Mouse (Mus musculus) natural killer cell, adult 2 months (primary cell): ENCODE data around the gene Nqo1.

Experiments used
- DNase-seq, 2 experiments: peaks; one replicate each; pipeline ENCODE4 v3.0.0; 2022; ENCODE audit warnings: low spot score in 2 of 2

Gene Nqo1

DNA sequence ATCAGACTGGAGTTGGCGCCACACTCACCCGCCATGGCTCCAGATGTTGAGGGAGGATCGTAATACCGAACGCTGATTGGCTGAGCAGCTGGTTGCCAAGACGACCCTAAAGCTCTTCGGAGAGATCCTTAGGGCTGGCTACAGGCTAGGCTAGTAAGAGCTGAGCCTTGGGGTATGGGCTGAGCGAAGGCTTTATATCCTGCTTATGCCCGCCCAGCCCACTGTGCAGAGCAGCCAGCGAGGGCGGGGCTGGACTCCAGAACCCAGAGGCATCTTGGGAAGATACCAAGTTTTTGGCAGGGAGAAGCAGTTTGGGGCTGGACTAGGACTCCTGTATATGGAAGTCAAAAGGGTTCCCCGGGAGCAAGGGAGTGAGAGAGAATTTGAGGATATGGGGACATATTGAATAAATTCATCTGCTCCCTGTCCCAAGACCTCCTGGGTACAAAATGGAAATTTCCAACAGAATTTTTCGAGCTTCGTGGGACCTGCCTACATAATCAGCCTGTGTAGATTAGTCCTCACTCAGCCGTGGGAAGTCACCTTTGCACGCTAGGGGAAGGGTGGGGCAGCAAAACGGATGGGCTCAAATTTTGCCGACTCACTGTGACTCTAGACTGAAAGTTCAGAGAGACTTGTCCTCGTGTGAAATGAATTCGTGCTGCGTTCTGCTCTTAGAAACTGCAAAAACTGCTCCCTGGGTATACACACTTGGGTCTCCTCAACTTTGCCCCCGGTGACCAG lies at the start of gene Nqo1:
Gene Nqo1 (minus strand): TSS at position 169 of the 744 bp plus-strand sequence.
- peak; percentile 20 to 21 for DNase-seq

DNA sequence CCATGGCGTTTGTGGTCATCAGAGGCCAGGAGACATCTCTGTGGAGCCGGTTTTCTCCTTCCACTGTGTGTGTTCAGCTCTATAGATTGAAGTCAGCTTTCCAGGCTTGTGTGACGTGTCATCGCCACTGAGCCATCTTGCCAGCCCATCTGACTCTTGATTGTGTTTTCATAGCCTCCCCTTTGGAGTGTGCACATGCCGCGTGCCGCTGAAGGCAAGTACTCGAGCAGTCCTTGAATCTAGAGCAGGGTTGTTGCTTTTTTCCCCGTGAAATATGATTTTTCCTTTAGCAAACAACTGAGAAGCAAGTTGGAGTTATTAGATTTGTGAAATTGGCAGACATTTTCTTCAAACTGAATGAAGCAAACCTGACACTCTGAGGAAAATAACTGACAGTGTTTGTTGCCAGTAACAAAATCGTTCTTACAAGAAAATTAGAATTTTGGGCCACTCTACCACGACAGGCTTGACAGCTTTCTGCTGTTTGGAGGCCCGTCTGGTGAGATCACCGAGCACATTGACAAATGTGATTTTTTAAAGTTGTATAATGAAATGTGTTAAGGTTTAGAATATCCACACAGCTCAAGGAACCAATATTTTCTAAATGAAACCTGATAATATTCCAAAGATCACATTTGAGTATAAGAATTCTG lies 48.5 kb upstream of the Nqo1 start:
- no peak for DNase-seq

DNA sequence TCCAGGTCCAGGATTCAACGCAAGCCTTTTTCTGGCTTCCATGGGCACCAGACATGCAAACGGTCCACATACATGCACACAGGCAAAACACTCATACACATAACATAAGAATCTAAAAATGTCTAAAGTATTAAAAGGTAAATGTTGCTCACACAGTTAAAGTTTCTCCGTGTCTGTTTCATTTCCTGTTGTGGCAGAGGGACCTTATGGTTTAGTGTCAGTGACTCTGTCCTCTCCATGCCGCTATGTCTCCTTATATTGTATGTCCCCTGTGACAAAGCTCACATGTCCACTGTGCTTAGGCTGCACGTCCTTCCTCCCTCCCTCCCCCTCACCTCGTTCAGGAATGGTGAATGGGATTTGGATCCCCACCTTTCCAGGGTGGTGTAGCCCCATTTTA lies 46.6 kb upstream of the Nqo1 start:
- DNase-seq = peak in 1 of 2 experiments; percentile 8

DNA sequence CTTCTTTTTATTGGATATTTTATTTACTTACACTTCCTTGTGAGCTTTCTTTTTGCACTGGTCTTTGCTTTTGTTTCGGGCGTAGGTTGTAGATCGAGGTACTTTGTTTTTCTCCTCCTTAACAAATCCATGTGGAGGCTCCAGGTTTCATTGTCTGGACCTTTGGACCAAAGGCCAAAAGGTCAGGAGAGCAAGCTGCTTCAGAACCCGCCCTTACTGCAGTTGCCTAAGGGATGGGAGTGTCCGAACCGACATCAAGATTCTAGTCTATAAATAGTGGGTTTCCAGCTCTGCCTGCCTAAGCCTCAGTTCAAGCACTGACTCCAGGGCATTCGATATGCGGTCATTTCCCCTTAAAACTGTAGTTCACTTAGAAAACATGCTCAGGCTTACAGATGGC lies 46.1 kb upstream of the Nqo1 start:
- DNase-seq = no peak

DNA sequence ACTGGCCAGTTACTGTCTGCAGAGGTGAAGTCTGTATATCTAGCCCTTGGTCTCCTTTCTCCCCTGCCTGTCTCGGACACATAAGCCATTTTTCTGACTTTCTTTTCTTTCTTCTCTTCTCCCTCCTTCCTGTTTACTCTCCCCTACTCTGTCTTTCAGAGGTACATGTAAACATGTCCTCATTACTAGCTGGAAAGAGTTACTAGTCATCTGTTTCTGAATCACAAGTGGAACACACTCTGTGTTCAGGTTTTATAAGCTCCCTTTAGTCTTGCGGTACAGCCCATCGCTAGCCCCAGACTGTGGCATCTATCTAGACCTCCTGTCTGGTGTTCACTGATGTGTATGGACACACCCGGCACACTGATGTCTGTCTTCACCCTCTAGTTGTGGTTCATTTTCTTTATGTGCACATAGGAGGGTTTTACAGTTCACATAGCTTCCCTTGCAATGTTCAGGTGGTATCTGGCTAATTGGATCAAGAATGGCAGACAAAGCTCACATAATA lies 45.4 kb upstream of the Nqo1 start:
- DNase-seq = no peak

DNA sequence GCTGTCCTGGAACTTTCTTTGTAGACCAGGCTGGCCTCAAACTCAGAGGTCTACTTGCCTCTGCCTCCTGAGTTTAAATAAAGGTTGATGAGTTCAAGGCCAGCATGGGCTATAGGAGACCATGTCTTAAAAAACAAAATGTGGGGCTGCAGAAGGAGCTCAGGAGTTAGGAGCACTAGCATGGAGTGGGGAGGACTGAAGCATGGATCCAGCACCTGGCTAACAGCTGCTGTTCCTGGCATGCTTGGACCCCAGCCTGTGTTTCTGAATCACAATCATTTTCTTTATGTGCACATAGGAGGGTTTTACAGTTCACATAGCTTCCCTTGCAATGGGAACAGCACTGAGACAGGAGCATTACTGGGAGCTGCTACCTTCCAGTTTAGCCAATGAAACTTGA lies 44.7 kb upstream of the Nqo1 start:
- DNase-seq = no peak

DNA sequence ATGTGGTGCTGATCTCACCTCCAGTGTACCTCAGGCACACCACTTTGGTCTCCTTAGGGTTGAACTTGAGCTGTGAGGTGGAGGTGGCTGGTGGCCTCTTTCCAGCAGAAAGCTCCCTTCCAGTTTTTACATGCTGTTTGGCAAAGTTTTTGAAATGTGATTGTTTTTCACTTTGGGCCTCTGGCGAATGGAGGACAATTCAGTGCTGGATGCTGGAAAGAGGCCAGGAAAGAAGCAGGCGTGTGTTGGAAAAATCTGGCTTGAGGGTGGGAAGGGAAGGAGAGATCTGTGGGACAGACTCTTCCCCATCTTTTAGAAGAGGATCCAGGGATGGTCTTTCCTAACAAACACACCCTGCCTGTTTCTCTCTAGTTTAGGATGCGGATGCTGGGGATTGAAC lies 41.6 kb upstream of the Nqo1 start:
- no peak for DNase-seq

DNA sequence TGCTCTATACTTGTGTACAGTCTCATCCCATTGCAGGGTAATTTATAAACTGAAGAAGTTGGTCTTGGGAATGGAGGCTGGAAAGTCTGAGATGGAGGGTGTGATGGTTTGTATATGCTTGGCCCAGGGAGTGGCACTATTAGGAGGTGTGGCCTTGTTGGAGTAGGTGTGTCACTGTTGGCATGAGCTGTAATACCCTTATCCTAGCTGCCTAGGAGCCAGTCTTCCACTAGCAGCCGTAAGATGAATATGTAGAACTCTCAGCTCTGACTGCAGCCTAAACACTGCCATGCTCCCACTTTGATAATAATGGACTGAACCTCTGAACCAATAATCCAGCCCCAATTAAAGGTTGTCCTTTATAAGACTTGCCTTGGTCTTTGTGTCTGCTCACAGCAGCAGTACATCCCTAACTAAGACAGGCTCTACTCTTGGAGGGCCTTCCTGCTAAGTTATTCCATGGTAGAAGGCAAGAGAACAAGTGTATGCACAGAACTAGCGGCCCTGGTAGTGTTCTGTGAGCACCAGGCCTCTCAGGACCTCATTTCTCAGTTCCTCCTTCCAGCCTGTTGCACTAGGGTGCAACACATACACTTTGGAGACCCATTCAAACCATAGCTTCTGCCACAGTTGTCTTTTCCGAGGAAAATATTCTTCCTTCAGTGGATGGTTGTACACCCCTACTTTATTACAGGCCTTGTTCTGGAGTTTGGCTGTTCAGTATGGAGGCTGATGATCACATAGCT lies 37.0 kb upstream of the Nqo1 start:
- DNase-seq = no peak

DNA sequence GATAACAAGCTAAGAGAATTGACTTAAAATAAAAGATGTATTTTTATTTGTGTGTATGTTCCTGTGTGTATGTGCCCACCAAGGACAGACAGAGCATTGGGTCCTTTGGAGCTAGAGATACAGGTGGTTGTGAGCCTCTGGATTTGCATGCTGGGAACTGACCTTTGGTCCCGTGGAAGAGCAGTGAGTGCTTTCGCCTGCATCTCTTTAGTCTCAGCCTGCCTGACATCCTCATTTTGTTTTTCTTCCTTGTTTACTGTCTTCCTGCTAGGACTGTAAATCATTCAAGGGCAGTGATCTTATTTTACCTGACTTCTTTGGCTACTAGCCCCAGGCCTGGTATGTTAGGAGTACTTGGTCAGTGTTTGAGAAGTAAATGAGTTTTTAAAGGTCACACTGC lies 34.7 kb upstream of the Nqo1 start:
- DNase-seq = no peak

DNA sequence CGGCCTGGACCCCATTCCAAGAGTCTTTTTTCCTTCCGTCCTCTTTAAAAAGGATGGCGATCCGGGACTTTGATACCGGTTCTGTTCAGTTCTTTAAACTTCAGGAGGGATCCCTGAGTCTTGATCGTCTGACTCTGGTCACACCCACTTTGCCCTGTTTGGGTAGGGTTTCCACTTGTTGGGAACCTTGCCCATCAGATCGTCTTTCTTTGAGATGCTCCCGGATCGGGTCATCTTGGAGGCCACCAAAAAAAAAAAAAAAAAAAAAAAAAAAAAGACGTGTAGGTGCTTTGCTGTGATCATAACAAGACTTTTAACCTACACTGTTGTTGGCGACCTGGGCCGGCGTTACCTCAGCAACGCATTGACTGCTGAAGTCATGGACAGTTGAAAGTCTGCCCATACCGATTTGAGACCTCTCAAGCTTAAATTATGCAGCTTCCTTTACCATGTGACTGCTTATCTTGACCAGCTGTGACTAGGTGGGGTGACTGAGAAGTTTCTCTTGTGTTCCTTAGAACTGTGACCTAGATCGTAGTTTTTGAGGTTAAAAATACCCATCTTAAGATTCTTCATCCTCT lies 33.9 kb upstream of the Nqo1 start:
- peak; percentile 61 to 77 for DNase-seq

DNA sequence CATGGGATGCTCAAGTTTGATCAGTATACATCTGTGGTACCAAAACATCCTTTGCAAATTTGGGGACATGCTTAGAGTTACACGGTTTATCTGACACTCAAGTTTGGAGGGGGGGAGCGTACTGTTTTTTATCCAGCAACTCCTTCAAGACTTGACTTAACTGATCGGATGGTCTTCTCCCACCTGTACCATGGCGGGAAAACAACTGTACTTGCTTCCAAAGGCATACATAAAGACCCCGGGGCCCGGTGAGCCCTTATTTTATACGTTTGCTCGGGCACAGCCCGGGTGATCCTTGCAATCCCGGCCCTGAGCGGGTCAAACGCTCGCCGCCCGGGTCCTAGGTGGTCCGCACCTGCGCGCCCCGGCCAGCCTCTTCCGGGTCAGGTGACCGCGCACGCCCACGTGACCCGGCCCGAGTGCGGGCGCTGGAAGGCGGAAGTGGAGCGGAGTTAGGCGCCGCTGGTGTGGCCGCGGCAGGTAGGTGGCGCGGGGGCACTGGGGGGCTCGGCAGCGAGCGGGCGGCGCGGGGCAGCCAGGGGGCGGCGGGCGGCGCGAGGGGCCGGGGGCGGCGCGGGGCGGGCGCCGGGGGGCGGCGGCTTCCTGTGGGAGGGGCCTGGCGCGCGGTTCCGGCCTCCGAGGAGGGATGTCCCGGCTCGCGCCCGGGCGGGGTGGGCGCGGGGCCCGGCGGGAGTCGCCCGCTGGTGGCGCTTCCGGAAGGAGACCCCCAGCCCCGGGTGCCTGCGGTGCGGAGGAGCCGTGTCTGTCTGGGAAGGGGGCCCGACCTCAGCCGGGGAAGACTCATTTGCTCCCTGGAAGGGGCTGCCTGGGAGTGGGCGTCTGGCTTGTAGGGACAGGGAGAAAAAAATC lies 33.2 kb upstream of the Nqo1 start, which contains the start of gene Wwp2:
Gene Wwp2 (plus strand): TSS at position 404 of the 870 bp plus-strand sequence.
- DNase-seq = peak; percentile 80 to 87

DNA sequence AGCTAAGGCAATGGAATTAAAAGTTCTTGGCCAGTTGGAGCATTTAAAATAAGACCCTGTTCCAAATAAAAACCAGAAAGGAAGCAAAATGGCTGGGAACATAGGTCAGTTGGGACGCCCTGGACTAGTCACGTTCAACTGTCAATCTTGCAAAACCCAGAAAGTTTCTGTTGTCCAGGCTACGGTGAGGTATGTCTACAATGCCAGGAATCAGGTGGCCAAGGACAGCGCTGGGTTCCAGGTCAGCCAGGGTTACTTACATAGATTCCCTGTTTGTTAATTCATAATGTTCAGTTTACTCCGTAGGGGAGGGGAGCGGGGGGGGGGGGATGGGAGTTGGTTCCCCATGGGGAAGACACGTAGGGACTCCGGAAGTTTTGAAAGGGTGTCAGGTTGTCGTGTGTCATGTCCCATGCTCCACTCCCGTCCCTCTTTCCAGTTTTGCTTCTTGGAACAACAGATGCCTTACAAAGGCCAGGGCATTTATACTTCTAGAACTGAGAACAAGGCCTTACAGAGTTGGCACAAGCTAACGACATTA lies 32.5 kb upstream of the Nqo1 start:
- DNase-seq = no peak

DNA sequence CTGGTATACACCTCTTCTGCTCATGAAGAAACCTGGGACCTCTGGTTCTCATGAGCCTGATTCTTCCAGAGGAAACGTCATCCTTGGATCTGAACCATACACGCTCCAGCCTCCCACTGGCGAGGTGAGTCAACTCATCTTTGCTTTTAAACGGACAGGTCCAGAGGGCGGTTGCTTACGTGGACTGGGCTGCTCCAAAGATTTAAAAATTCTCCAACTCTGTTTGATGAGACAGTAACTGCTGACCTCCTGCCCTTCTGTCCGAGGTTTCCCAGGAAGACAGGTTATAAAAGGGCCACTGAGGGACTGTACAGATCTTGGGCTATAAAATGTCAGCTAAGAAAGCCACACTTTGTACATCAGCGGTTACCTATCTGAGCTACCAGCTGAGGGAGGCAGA lies 27.8 kb upstream of the Nqo1 start:
- no peak for DNase-seq

DNA sequence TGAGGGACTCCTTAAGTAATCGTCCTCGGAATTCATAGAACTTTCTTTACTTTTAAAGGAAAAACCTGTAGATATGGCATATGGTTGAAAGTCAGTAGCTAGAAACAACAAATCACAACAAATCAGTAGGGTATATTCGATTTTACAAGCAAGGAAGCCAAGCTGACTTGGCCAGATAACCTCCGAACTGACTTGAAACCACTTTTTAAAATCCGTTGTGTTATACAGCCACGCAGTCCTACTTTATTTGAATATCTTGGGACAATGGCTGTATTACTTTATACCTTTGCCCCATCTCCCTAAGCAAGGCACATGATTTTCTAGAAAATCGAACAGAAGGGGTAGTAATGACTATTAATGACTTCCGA lies 22.2 kb upstream of the Nqo1 start:
- no peak for DNase-seq

DNA sequence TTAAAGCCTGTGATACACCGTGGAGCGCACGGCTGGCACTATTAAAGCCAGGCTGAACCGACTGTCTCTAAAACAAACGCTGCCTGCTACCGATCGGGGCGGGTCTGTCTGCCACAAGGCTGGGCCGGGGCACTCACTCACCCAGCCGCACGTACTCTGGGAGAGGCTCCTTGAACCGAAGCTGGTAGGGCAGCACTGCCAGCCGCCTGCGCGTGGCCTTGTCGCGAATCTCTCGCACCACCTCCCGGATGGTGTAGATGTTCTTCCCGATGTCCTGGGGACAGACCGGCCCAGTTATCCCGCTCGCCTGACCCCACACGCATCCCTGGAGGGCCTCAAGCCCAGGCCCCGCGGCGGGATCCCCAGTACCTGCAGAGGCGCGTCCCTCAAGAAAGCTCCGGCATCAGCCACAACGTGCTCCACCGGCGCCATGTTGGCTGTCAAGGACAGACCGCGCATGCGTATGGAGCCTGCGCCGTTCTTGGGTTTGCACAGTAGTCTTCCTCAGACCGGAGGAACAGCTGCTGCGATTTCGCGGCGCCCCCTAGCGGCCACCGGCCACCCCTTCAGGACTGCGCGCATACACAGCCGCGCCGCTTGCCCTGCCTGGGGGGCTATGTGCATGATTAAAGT lies 21.7 kb upstream of the Nqo1 start, which contains the start of gene Nob1:
Gene Nob1 (minus strand): TSS at position 455 of the 633 bp plus-strand sequence.
- peak; percentile 94 to 97 for DNase-seq

DNA sequence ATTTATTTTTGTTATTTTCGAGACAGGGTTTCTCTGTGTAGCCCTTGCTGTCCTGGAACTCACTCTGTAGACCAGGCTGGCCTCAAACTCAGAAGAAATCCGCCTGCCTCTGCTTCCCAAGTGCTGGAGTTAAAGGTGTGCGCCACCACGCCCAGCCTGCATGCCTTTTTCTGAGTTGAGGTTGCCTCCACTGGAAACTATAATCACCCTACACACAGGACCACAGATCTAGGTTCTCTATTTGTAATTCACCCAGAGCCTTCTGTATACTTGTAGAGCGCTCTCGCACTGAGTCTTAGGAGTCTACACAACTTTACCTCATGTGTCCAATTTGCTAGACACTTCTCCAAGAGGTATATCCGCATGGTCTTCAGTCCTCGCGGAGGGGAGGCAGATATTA lies 21.2 kb upstream of the Nqo1 start:
- DNase-seq = no peak

DNA sequence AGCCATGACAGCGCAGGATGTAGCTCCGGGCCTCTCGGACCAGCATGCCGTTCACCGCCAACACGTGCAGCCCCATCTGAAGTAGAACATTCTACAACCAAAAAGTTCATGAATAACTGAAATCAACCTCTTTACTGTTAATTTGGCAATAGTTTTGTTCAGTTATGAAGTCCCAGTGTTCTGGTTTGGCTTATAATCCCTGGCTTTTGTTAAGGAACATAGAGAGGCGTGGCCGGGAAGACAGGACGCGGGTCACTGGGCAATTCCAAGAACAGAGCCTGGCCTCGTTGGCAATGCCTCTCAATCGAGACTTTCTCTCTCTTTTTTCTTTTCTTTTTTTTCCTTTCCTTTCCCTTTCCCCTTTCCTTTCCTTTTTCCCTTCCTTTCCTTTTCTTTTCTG lies 14.0 kb upstream of the Nqo1 start:
- no peak for DNase-seq

DNA sequence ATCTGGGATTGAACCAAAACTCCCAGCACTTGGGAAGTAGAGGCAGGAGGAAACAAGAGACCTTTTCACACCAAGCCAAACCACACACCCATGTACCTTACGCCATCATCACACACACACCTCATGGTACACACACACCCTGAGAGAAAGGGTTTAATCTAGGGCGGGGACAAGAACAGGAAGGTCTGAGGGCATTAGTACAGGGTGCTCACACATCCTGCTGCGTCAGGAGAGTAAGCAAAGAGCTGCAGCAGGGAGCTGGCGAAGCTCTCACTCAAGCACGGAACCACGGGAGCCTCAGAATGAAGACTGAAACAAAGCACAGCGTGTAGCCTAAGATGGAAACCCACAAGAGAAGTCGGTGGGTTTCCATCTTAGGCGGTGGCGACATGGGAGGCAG lies 10.9 kb upstream of the Nqo1 start:
- DNase-seq = no peak

DNA sequence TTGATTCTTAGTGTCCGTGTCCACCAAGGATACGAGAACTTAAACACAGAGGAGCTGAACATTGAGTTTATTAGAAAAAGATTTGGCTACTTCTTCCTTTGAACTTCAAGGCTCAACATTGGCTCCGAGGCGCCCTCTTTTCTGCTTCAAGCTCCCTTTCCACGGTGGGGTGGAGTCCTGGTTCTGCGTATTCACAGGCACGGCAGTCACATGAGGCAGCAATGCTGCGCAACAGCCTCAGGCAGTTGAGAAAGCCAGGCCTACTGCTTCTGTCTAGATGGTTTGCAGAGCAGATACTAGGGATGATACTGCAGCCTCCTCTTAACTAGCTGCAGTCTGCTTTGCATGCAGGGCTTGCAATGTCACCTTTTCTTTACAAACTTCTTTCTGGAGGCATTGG lies 9.5 kb upstream of the Nqo1 start:
- no peak for DNase-seq

DNA sequence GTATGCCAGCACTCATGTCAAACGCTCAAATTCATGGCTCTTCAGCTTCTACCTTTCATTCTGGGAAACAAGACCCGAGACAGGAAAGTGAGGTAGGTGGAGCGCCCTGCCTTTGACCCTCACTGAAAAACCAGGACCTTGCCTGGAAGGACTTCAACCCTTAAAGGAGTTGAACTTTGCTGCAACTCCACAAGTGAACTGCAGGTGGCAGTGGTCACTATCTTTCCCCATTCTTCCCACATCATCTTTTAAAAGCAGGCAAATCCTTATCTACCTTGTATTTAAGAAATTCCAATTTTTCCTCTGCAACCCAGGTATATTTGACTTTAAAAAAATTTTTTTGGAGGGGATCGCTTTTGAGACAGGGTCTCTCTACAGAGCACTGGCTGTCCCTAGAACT lies 8.4 kb upstream of the Nqo1 start:
- DNase-seq = no peak
